Mouse (Mus musculus) limb, embryonic 11.5 days (tissue): ENCODE measurements around the gene Pfkm. TPM values are rescaled to one million over a fixed set of nuclear protein-coding genes. Genes with fewer than 3 reads are reported as not detected.
A peak's percentile ranks its signal among the peaks of the same experiment; 100 is the strongest.

Source experiments
- ATAC-seq: fragments of 200-750 bp; cut with Nextera tagmentation; 2 replicates; pipeline ENCODE4 v1.8.0; 2017; ENCODE audit warnings: low read depth; ENCODE audit not compliant: insufficient number of reproducible peaks, low FRiP score, low TSS enrichment
- DNase-seq: peaks from one replicate; pipeline ENCODE4 v3.0.0-alpha.2; 2015; ENCODE audit warnings: low spot score
- H3K27ac ChIP-seq: fragments of 300-500 bp; sonication (generic); replicated peaks from 2 replicates; pipeline ENCODE4 v1.5.1; 2014; ENCODE audit warnings: low read depth, mild to moderate bottlenecking, low read length
- H3K27me3 ChIP-seq: fragments of 300-500 bp; sonication (generic); 2 replicates; pipeline ENCODE4 v1.6.1; 2014; ENCODE audit warnings: mild to moderate bottlenecking, low read length, mixed read lengths; ENCODE audit not compliant: control insufficient read depth, insufficient read depth
- H3K36me3 ChIP-seq: fragments of 300-500 bp; sonication (generic); 2 replicates; pipeline ENCODE4 v1.6.1; 2014; ENCODE audit warnings: mild to moderate bottlenecking, low read length, moderate library complexity, mixed read lengths; ENCODE audit not compliant: control insufficient read depth, insufficient read depth
- H3K4me1 ChIP-seq: fragments of 300-500 bp; sonication (generic); 2 replicates; pipeline ENCODE4 v1.6.1; 2014; ENCODE audit warnings: low read length, mixed read lengths; ENCODE audit not compliant: control insufficient read depth, insufficient read depth
- H3K4me2 ChIP-seq: fragments of 300-500 bp; sonication (generic); 2 replicates; pipeline ENCODE4 v1.6.1; 2014; ENCODE audit warnings: low read depth, mild to moderate bottlenecking, moderate library complexity; ENCODE audit not compliant: severe bottlenecking
- H3K4me3 ChIP-seq: fragments of 300-500 bp; sonication (generic); 2 replicates; pipeline ENCODE4 v1.5.1; 2014; ENCODE audit warnings: low read depth, low read length
- H3K9ac ChIP-seq: fragments of 300-500 bp; sonication (generic); 2 replicates; pipeline ENCODE4 v1.6.1; 2014; ENCODE audit warnings: mild to moderate bottlenecking, low read length
- H3K9me3 ChIP-seq: fragments of 300-500 bp; sonication (generic); 2 replicates; pipeline ENCODE4 v1.6.1; 2016; ENCODE audit warnings: low read length; ENCODE audit not compliant: control insufficient read depth
- WGBS: fragments of 180-500 bp; shearing (Covaris S2); extraction: QIAGEN DNeasy Blood & Tissue Kit; methylation state at CpG from one replicate; pipeline ENCODE4 v1.1.7; 2014; 5-methylcytosine and 5-hydroxymethylcytosine counted together
- polyA plus RNA-seq: library from polyadenylated mRNA; unstranded; fragments of >200 nt; fragmentation: Nextera tagmentation; extraction: Ambion mirVana; gene quantifications from 2 replicates; pipeline ENCODE4 v1.2.1, GENCODE M21; 2014

The Pfkm gene
- polyA plus RNA-seq, 1 experiment from 2014 or later = 39.7 TPM

DNA sequence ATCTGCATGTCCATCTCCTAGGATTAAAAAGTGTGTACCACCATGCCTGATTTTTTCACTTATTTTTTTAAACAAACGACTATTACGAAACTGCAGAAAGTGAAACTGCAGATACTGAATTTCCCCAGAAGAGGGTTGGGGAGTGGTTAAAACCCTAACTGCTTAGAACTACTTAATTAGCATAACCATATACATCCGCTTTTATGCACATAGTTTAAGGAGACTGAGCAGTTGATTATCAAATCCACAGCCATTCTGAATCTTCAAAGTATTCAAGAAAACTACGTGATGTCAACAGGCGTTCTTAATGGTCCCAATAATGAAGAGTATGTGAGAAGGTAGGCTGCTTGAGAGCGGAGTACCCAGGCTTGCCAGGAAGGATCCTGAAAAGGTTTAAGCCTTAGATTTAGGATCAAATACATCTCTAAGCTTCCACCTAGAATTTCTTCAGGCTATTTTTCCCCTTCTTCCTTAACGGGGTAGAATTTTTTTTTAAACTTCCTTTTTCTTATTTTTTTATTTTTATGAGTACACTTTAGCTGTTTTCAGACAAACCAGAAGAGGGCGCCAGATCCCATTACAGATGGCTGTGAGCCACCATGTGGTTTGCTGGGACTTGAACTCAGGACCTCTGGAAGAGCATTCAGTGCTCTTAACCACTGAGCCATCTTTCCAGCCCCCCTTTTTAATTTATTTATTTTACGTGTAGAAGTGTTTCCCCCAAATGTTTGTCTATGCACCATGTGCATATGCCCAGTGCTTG, 2.8 kb upstream of the Pfkm start:
- H3K9me3 ChIP-seq = no peaks in the 10 kb centered on the region
- no peak overlapping the region for H3K27ac ChIP-seq
- no peak overlapping the region for H3K9ac ChIP-seq
- 78% methylated on average over 9 of the region's 9 CpGs for WGBS
- H3K4me3 ChIP-seq = no peak overlapping the region
- H3K4me2 ChIP-seq = no peak overlapping the region
- no peaks in the 10 kb centered on the region for H3K27me3 ChIP-seq
- DNase-seq (peak; percentile 49), ATAC-seq (no peak)
- H3K36me3 ChIP-seq = peaks cover 6% of the 10 kb centered on the region; the same call in 1 of the 2 replicates
- H3K4me1 ChIP-seq = peaks cover 6% of the 10 kb centered on the region; the same call in 1 of the 2 replicates

DNA sequence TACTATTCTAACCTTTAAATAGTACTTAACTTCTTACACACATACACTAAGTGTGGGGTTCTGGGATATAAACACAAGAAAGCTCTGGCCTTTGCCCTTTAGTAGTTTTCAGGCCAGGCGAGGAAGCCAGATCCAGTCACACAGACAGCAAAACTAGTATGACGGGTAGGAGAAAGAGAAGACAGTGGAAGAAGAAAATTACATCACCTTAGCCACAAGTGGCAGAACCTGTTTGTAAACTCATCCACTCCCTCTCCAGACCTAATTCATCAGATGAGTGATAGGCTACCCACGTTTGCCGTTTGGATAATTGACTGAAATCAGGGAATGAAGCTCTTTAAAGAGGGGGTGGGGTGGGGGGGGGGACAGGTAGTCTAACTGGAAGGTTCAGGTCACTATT, 548 bp upstream of the Pfkm start:
- no peaks in the 10 kb centered on the region for H3K27me3 ChIP-seq
- no peaks in the 10 kb centered on the region for H3K9me3 ChIP-seq
- WGBS = 37% methylated on average over 4 of the region's 4 CpGs
- ATAC-seq = no peak
- H3K4me1 ChIP-seq = peaks cover 6% of the 10 kb centered on the region; the same call in 1 of the 2 replicates
- no peak overlapping the region for H3K27ac ChIP-seq
- H3K4me3 ChIP-seq = peak overlapping the region; percentile 84
- H3K9ac ChIP-seq = no peak overlapping the region
- H3K4me2 ChIP-seq = peak overlapping the region; percentile 66
- no peak for DNase-seq
- no peaks in the 10 kb centered on the region for H3K36me3 ChIP-seq

DNA sequence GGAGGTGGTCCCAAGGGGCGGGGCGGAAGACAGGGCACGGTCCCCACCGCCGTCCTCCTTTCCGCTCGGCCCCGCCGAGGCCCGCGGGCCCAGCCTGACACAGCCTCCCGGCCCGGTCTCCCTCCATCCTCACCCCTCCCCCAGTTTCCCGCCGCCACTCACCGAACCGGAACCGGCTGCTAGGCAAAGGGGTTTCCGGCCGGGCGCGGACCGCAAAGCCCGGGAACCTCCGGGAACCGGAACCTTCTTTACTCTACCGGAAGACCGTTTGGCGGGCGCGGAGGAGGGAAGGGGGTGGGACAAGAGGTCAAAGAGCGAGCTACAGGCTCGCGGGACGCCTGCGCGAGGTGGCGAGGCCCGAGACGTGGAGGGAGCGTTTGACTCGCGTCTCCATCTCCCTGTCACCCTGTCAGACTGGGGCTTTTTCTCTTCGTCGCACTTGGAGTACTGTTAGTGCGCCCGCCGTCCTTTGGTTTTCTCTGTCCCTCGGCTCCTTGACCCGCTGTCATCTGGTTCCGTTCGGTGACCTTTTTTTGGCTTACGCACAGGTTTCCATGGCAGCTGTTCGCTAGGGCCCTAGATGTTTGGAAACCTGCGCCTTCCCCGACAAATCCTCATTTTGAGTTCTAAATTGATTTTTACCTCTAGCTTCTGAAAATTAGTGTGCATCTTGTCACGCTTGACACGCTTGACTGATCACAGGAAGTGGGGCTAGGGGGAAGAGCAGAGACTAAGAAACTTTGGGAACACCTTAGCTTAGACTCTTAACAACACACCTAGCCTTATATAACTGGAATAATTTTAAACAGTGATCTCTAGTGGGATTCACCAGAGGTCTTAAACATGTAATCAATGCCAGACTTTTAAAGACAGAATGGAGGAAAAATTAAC, 977 bp downstream of the Pfkm start, which contains the start of gene Senp1:
Senp1 (minus strand) TSS at position 624 of the 891 bp plus-strand sequence.
- peak within 1 kb of the TSS; percentile 84 for H3K4me3 ChIP-seq
- ATAC-seq (peak; percentile 85), DNase-seq (peak; percentile 92)
- peak within 1 kb of the TSS; percentile 66 for H3K4me2 ChIP-seq
- peak within 1 kb of the TSS; percentile 91 for H3K27ac ChIP-seq
- no peaks in the 10 kb centered on the region for H3K36me3 ChIP-seq
- peak within 1 kb of the TSS; percentile 91 for H3K9ac ChIP-seq
- no peaks in the 10 kb centered on the region for H3K27me3 ChIP-seq
- H3K9me3 ChIP-seq = no peaks in the 10 kb centered on the region
- peaks cover 6% of the 10 kb centered on the region; the same call in 1 of the 2 replicates for H3K4me1 ChIP-seq
- WGBS = under 1% methylated on average over 53 of the region's 58 CpGs

DNA sequence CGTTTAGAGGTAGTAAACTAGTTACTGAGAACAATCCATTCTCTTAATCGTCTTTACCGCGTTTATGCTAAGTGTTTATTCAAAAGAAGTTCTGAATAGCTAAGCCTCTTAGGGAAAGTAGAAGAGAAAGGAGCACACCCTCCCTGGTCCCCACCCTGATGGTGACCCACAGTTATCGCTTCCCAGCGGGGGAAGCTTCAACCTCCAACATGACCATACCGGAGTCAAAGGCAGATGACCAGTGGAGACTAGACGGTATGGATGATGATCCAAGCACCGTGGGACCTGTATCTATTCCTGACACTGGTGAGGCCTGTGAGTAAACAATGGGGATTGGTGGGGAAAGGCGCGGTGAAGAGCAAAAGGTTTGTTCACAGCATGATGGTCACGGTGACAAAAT, 2.5 kb downstream of the Pfkm start:
- ATAC-seq = no peak

DNA sequence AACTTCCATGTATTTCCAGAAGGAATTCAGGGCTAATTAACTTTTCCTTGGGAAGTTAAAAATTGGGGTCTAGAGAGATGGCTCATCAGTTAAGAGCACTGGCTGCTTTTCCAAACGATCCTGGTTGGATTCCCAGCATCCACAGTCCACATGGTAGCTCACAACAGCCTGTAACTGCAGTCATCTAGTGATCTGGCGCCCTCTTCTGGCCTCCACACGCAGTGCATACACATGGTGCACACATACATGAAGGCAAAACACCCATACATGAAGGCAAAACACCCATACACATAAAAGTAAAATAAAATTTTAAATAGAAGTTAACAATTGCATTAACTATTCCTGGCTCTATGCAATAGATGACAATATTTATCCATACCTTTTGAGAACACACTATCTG, 4.6 kb downstream of the Pfkm start:
- Histone ChIP-seq H3K4me3 (no peak overlapping the region), H3K4me2 (no peak overlapping the region), H3K9ac (no peak overlapping the region), H3K27me3 (no peaks in the 10 kb centered on the region), H3K4me1 (peaks cover 1% of the 10 kb centered on the region; the same call in 1 of the 2 replicates), H3K36me3 (no peaks in the 10 kb centered on the region), H3K27ac (no peak overlapping the region), H3K9me3 (no peaks in the 10 kb centered on the region)
- DNase-seq (no peak), ATAC-seq (no peak)
- 49% methylated on average over 3 of the region's 3 CpGs for WGBS

More for the DNA sequence above, 2.5 kb downstream of the Pfkm start:
- Histone ChIP-seq H3K4me3 (no peak overlapping the region), H3K9me3 (no peaks in the 10 kb centered on the region), H3K27me3 (no peaks in the 10 kb centered on the region), H3K27ac (no peak overlapping the region), H3K4me1 (peaks cover 6% of the 10 kb centered on the region; the same call in 1 of the 2 replicates), H3K4me2 (no peak overlapping the region), H3K9ac (no peak overlapping the region), H3K36me3 (no peaks in the 10 kb centered on the region)
- 88% methylated on average over 12 of the region's 12 CpGs for WGBS
- DNase-seq = no peak

DNA sequence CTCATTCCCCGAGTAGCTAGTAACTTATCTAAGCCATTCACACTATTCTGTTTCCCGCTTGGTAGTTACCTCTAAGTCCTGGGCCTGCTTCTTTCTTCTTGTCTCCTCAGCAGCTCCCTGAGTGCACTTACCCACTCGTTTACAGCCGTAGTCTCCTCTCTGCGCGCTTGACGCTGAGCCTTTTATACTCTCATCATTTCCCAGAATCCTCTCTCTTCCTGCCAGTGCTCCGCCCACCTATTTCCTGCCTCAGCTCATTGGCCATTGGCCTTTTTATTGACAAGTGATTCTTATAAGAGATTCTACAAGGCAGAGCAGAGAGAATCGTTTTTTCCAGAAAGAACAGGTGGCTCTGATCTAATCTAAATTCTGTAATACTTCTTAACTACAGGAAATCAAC, 6.1 kb downstream of the Pfkm start:
- no peak overlapping the region for H3K9ac ChIP-seq
- H3K36me3 ChIP-seq = no peaks in the 10 kb centered on the region
- no peaks in the 10 kb centered on the region for H3K27me3 ChIP-seq
- no peaks in the 10 kb centered on the region for H3K4me1 ChIP-seq
- ATAC-seq = no peak
- DNase-seq = no peak
- H3K9me3 ChIP-seq = no peaks in the 10 kb centered on the region
- 90% methylated on average over 9 of the region's 9 CpGs for WGBS
- H3K4me2 ChIP-seq = no peak overlapping the region
- H3K27ac ChIP-seq = no peak overlapping the region
- no peak overlapping the region for H3K4me3 ChIP-seq

DNA sequence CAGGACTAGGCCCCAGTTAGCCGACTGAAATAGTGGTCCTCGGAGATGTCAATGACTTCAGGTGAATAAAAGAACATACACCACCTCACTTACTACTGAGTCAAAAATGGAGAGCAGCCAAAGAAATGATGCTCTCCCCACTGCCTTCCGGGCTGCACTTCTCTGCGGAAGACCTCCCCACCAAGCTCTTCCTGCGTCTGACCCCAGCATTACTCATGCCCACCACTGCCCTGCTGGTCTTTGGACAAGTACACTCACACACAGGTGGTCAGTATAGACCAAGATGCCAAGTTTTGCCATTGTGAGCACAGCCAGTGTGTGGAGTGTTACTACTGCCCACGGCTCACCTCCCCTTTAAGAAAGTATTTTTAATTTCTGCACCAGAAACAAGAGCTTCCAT, 10.0 kb downstream of the Pfkm start:
- Histone ChIP-seq H3K36me3 (no peaks in the 10 kb centered on the region), H3K27ac (no peak overlapping the region), H3K27me3 (no peaks in the 10 kb centered on the region), H3K9ac (no peak overlapping the region), H3K4me2 (no peak overlapping the region), H3K4me3 (no peak overlapping the region), H3K4me1 (no peaks in the 10 kb centered on the region), H3K9me3 (no peaks in the 10 kb centered on the region)
- 94% methylated on average over 6 of the region's 6 CpGs for WGBS
- no peak for DNase-seq
- no peak for ATAC-seq

DNA sequence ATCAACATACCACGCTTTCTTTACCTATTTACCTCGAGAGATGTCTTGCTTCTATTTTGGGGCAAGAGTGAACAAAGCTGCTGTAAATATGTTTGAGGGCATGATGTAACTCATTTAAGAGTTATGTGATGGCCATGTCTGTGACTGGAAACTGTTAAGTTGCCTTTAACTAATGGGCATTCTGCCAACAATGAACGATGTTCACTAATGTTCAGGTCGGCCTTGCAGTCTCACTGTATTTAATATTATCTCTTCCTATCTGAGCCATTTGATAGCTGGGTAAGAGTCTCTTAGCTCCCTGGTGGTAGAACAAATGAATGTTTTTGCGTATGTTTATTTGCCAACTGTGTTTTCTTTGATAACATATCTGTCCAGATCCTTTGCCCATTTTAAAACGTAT, 14.1 kb downstream of the Pfkm start:
- Histone ChIP-seq H3K27me3 (no peaks in the 10 kb centered on the region), H3K9ac (no peak overlapping the region), H3K36me3 (no peaks in the 10 kb centered on the region), H3K9me3 (no peaks in the 10 kb centered on the region), H3K27ac (no peak overlapping the region), H3K4me2 (no peak overlapping the region), H3K4me1 (no peaks in the 10 kb centered on the region), H3K4me3 (no peak overlapping the region)
- 85% methylated on average over 6 of the region's 6 CpGs for WGBS
- ATAC-seq (no peak), DNase-seq (no peak)
